In genomic region chr8:122444058-122444748, GRCm38 (mm10) we compare ENCODE assay signal across 9 mouse cellular contexts. TPM values are rescaled to one million over a fixed set of nuclear protein-coding genes. Genes with fewer than 3 reads are reported as not detected.
DNase-seq lines count a peak whose midpoint lies in the region; ATAC-seq and TF ChIP-seq lines count a peak whose summit lies in the region.
"Had no signal": no experiment of that assay in that cellular context is flagged by ENCODE, and none has a peak within 500 bp of the region (broad histone marks: within the 10 kb centered on the region; RNA-seq: fewer than 3 reads in every experiment).

No protein-coding gene starts in this region.

- WGBS in forebrain, embryonic 13.5 days, result 8% methylated on average over 19 of the region's 19 CpGs
- 5% methylated on average over 19 of the region's 19 CpGs for WGBS in liver, postnatal 0 days (ENCODE audit: insufficient replicate concordance)
- WGBS in neural tube, embryonic 13.5 days, result 12% methylated on average over 19 of the region's 19 CpGs

- peak overlapping the region; percentile 95 for H3K4me2 ChIP-seq in forebrain, embryonic 13.5 days
- peak overlapping the region; percentile 100 for H3K4me2 ChIP-seq in liver, postnatal 0 days (ENCODE audit: low read depth, low read length)
- peak overlapping the region; percentile 57 for H3K4me2 ChIP-seq in neural tube, embryonic 13.5 days

- ATAC-seq in forebrain, embryonic 13.5 days, result peak; percentile 64
- peak; percentile 55 for ATAC-seq in liver, postnatal 0 days
- peak; percentile 38; the same call in 1 of the 2 replicates for ATAC-seq in neural tube, embryonic 13.5 days (ENCODE audit: low read depth)

- DNase-seq in ES-CJ7 (ENCODE audit: low read depth, low spot score), result peak; percentile 92
- peak; percentile 77 for DNase-seq in c-Kit-positive CD71-positive TER-119-positive erythroid progenitor cells, embryonic 14.5 days (ENCODE audit: low spot score)
- peak; percentile 88 to 89 for DNase-seq in heart, postnatal 14 days
- peak; percentile 90 for DNase-seq in layer of hippocampus, adult 11-12 months (ENCODE audit: low spot score)
- peak; percentile 90 for DNase-seq in liver, postnatal 0 days
- DNase-seq in testis, postnatal 10 days (ENCODE audit: low spot score), result peak; percentile 83

- H3K27ac ChIP-seq in forebrain, embryonic 13.5 days, result peak overlapping the region; percentile 98
- peak overlapping the region; percentile 89 for H3K27ac ChIP-seq in liver, postnatal 0 days (ENCODE audit: low read depth)
- H3K27ac ChIP-seq in neural tube, embryonic 13.5 days (replicated peaks), result peak overlapping the region; percentile 97

- H3K9ac ChIP-seq in forebrain, embryonic 13.5 days, result peak overlapping the region; percentile 83
- H3K9ac ChIP-seq in liver, postnatal 0 days (replicated peaks), result peak overlapping the region; percentile 69
- peak overlapping the region; percentile 83 for H3K9ac ChIP-seq in neural tube, embryonic 13.5 days

- H3K4me1 ChIP-seq in forebrain, embryonic 13.5 days, result peaks cover 25% of the 10 kb centered on the region
- H3K4me1 ChIP-seq in liver, postnatal 0 days (ENCODE audit: insufficient read depth), result peaks cover 29% of the 10 kb centered on the region
- peaks cover 34% of the 10 kb centered on the region for H3K4me1 ChIP-seq in neural tube, embryonic 13.5 days (replicated peaks)

- intact Hi-C loops in heart, postnatal 14 days (cut with DNase I), result no loop called here

- no peaks in the 10 kb centered on the region for H3K9me3 ChIP-seq in forebrain, embryonic 13.5 days (replicated peaks)
- no peaks in the 10 kb centered on the region for H3K9me3 ChIP-seq in liver, postnatal 0 days (ENCODE audit: low read length)
- no peaks in the 10 kb centered on the region for H3K9me3 ChIP-seq in neural tube, embryonic 13.5 days

- H3K27me3 ChIP-seq in forebrain, embryonic 13.5 days, result no peaks in the 10 kb centered on the region
- no peaks in the 10 kb centered on the region for H3K27me3 ChIP-seq in liver, postnatal 0 days (ENCODE audit: insufficient read depth, low read length)
- no peaks in the 10 kb centered on the region for H3K27me3 ChIP-seq in neural tube, embryonic 13.5 days

- peak overlapping the region; percentile 69 for H3K4me3 ChIP-seq in forebrain, embryonic 13.5 days
- H3K4me3 ChIP-seq in liver, postnatal 0 days (ENCODE audit: low read depth, low read length), result peak overlapping the region; percentile 70
- H3K4me3 ChIP-seq in neural tube, embryonic 13.5 days, result peak overlapping the region; percentile 65

- TF ChIP-seq EP300 in liver, postnatal 0 days (IDR thresholded peaks at IDR 0.05; ENCODE audit: low read depth), result peak; percentile 61

- peaks cover 7% of the 10 kb centered on the region; the same call in 1 of the 2 replicates for H3K36me3 ChIP-seq in forebrain, embryonic 13.5 days (ENCODE audit: poor library complexity, severe bottlenecking)
- H3K36me3 ChIP-seq in liver, postnatal 0 days (replicated peaks; ENCODE audit: insufficient read depth, low read length), result peaks cover 9% of the 10 kb centered on the region; the same call in 1 of the 2 replicates
- H3K36me3 ChIP-seq in neural tube, embryonic 13.5 days, result peaks cover 9% of the 10 kb centered on the region

- no peak for TF ChIP-seq CTCF in liver, postnatal 0 days (IDR thresholded peaks at IDR 0.05; ENCODE audit: low read depth)

RNA-seq across cellular contexts. Expression of gene Mvd, which starts 1.0 kb away (rescaled TPM):
- 38.3 and 42.2 TPM in 2 replicates for polyA plus RNA-seq in forebrain, embryonic 13.5 days (2015; fragmentation: Nextera tagmentation; extraction: Ambion mirVana)
- total RNA-seq in heart, postnatal 14 days (2021), result 1 to 10 TPM; 4.7 to 5.0 TPM
- polyA plus RNA-seq in liver, postnatal 0 days (2015; fragmentation: Nextera tagmentation; extraction: Ambion mirVana), result 4.9 and 5.8 TPM in 2 replicates
- 46.6 and 53.8 TPM in 2 replicates for polyA plus RNA-seq in neural tube, embryonic 13.5 days (2015; fragmentation: Nextera tagmentation; extraction: Ambion mirVana)

RNA-seq across cellular contexts. Expression of gene Cyba, which starts 11.5 kb away (rescaled TPM):
- polyA plus RNA-seq in forebrain, embryonic 13.5 days (2015; fragmentation: Nextera tagmentation; extraction: Ambion mirVana), result 28.8 and 33.9 TPM in 2 replicates
- total RNA-seq in heart, postnatal 14 days (2021), result 10 to 100 TPM; 43.8 to 47.4 TPM
- 211 and 220 TPM in 2 replicates for polyA plus RNA-seq in liver, postnatal 0 days (2015; fragmentation: Nextera tagmentation; extraction: Ambion mirVana)
- 46.6 and 51.4 TPM in 2 replicates for polyA plus RNA-seq in neural tube, embryonic 13.5 days (2015; fragmentation: Nextera tagmentation; extraction: Ambion mirVana)

RNA-seq across cellular contexts. Expression of gene Snai3, which starts 16.3 kb away (rescaled TPM):
- polyA plus RNA-seq in forebrain, embryonic 13.5 days (2015; fragmentation: Nextera tagmentation; extraction: Ambion mirVana), result 0.10 TPM in 1 of 2 replicates, not detected in the other
- total RNA-seq in heart, postnatal 14 days (2021), result 1 to 10 TPM; 1.1 to 1.6 TPM
- 1.4 and 3.4 TPM in 2 replicates for polyA plus RNA-seq in liver, postnatal 0 days (2015; fragmentation: Nextera tagmentation; extraction: Ambion mirVana)
- 0.15 TPM in 1 of 2 replicates, not detected in the other for polyA plus RNA-seq in neural tube, embryonic 13.5 days (2015; fragmentation: Nextera tagmentation; extraction: Ambion mirVana)

RNA-seq across cellular contexts. Expression of gene Il17c, which starts 22.4 kb away (rescaled TPM):
- polyA plus RNA-seq in forebrain, embryonic 13.5 days (2015; fragmentation: Nextera tagmentation; extraction: Ambion mirVana), result not detected in 2 replicates
- not detected for total RNA-seq in heart, postnatal 14 days (2021)
- polyA plus RNA-seq in liver, postnatal 0 days (2015; fragmentation: Nextera tagmentation; extraction: Ambion mirVana), result not detected in 2 replicates
- not detected in 2 replicates for polyA plus RNA-seq in neural tube, embryonic 13.5 days (2015; fragmentation: Nextera tagmentation; extraction: Ambion mirVana)
- total RNA-seq: neutrophil, adult 5-6 weeks had no signal

RNA-seq across cellular contexts. Expression of gene Rnf166, which starts 31.7 kb away (rescaled TPM):
- 33.6 and 36.1 TPM in 2 replicates for polyA plus RNA-seq in forebrain, embryonic 13.5 days (2015; fragmentation: Nextera tagmentation; extraction: Ambion mirVana)
- total RNA-seq in heart, postnatal 14 days (2021), result 10 to 100 TPM; 28.7 to 28.9 TPM
- polyA plus RNA-seq in liver, postnatal 0 days (2015; fragmentation: Nextera tagmentation; extraction: Ambion mirVana), result 18.5 and 18.9 TPM in 2 replicates
- polyA plus RNA-seq in neural tube, embryonic 13.5 days (2015; fragmentation: Nextera tagmentation; extraction: Ambion mirVana), result 36.8 and 39.1 TPM in 2 replicates

Comparison
In these comparisons a context has a peak if more than half of its experiments do, and no peak if none do; other contexts are left out.
1. Peak in every context shown above with its lines: DNase-seq, ATAC-seq, H3K4me3 ChIP-seq and H3K27ac ChIP-seq.